Mouse (Mus musculus): ENCODE measurements around the gene Olfr420. TPM values are rescaled to one million over a fixed set of nuclear protein-coding genes. Genes with fewer than 3 reads are reported as not detected.

Gene Olfr420
- not detected in 2 replicates for polyA plus RNA-seq (2014; fragmentation: Nextera tagmentation; extraction: Ambion mirVana)

DNA sequence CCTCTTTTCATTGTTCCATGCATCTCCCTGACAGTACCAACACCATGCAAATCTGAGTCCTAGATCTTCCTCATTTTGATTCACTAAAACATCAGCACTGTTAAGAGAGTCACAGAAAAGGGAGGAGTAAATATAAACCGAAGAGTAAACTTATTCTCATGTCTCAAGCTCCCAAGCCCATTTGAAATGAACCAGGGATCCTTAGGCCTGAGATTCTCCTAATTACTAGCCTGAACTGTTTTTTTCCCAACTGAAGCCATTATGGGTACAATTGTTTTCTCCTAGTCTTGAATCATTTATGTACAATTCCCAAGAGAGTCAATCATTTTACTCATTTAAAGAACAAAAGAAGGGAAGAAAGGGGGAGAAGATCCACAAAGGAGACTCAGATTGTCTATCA, at the start of gene Olfr420:
TSS of gene Olfr420 (plus strand) at position 301 of the 400 bp plus-strand sequence.
- no peak for ATAC-seq (ENCODE audit: insufficient read depth, low FRiP score, low TSS enrichment)

DNA sequence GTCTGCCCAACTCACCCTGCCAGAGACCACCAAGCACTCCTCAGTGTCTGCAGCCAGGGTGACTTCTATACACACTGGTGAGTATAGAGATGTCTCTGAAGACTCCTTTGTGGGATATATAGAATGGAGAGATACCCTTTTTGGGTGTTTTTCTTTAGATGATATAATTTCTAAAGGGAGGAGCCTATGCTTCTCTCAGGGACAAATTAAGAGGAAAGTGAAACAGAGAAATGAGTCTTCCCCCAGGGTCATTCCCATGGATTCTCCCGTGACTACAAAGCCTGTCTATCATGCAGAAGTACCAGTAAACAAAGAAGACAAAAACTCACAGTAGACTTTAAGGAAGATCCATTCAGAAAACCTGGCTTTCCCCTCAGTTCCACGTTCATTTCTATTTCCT, 34.4 kb upstream of the Olfr420 start, which contains the start of gene Olfr231:
TSS of gene Olfr231 (minus strand) at position 101 of the 400 bp plus-strand sequence.
- 63% methylated on average over 2 of the region's 2 CpGs for WGBS

More for the DNA sequence above, at the start of gene Olfr420:
- H3K27ac ChIP-seq (ENCODE audit: low read depth, low read length), result no peak within 1 kb of the TSS
- no peaks in the 10 kb centered on the region for H3K36me3 ChIP-seq (ENCODE audit: control insufficient read depth, insufficient read depth, low read length)
- H3K4me1 ChIP-seq (ENCODE audit: control insufficient read depth, insufficient read depth, low read length), result no peaks in the 10 kb centered on the region
- no peak within 1 kb of the TSS for H3K4me2 ChIP-seq (ENCODE audit: low read depth)
- no peak for DNase-seq (ENCODE audit: low spot score)
- WGBS, result 89% methylated on average over 1 of the region's 1 CpGs
- no peaks in the 10 kb centered on the region for H3K9me3 ChIP-seq (ENCODE audit: control insufficient read depth, low read length)
- H3K9ac ChIP-seq (ENCODE audit: low read length), result no peak within 1 kb of the TSS
- no peaks in the 10 kb centered on the region for H3K27me3 ChIP-seq (ENCODE audit: control insufficient read depth, insufficient read depth, low read length)
- no peak within 1 kb of the TSS for H3K4me3 ChIP-seq (ENCODE audit: low read depth, low read length)

DNA sequence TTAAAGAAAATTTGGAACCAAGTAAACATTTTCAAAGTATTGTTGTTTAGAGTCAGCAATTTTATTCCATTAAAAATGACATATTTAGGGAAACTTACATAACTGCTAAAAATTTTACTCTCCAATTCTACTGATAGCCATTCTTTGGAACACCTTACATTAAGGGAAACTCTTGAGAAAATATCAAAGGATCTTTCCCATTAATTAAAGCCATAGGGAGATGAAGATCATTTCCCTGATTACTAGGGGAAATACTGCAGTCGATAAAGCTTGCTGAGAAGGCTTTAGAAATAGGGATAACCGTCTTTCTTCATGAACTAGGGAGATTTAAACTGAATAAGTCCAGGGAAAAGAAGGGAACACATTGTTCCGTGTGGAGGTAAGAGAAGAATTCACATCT, 24.2 kb upstream of the Olfr420 start, which contains the start of gene Olfr424:
TSS of gene Olfr424 (plus strand) at position 301 of the 400 bp plus-strand sequence.
- no peak within 1 kb of the TSS for H3K27ac ChIP-seq (ENCODE audit: low read depth, low read length)
- H3K9ac ChIP-seq (ENCODE audit: low read length), result no peak within 1 kb of the TSS
- 85% methylated on average over 3 of the region's 3 CpGs for WGBS
- H3K4me1 ChIP-seq (ENCODE audit: control insufficient read depth, insufficient read depth, low read length), result no peaks in the 10 kb centered on the region
- DNase-seq (ENCODE audit: low spot score) (no peak), ATAC-seq (ENCODE audit: insufficient read depth, low FRiP score, low TSS enrichment) (no peak)
- H3K27me3 ChIP-seq (ENCODE audit: control insufficient read depth, insufficient read depth, low read length), result no peaks in the 10 kb centered on the region
- no peak within 1 kb of the TSS for H3K4me3 ChIP-seq (ENCODE audit: low read depth, low read length)
- no peak within 1 kb of the TSS for H3K4me2 ChIP-seq (ENCODE audit: low read depth)
- H3K9me3 ChIP-seq (ENCODE audit: control insufficient read depth, low read length), result no peaks in the 10 kb centered on the region
- H3K36me3 ChIP-seq (ENCODE audit: control insufficient read depth, insufficient read depth, low read length), result no peaks in the 10 kb centered on the region

More for the DNA sequence above, 34.4 kb upstream of the Olfr420 start, which contains the start of gene Olfr231:
- no peaks in the 10 kb centered on the region for H3K9me3 ChIP-seq (ENCODE audit: control insufficient read depth, low read length)
- DNase-seq (ENCODE audit: low spot score) (no peak), ATAC-seq (ENCODE audit: insufficient read depth, low FRiP score, low TSS enrichment) (no peak)
- no peak within 1 kb of the TSS for H3K4me3 ChIP-seq (ENCODE audit: low read depth, low read length)
- no peaks in the 10 kb centered on the region for H3K27me3 ChIP-seq (ENCODE audit: control insufficient read depth, insufficient read depth, low read length)
- no peaks in the 10 kb centered on the region for H3K36me3 ChIP-seq (ENCODE audit: control insufficient read depth, insufficient read depth, low read length)
- no peak within 1 kb of the TSS for H3K4me2 ChIP-seq (ENCODE audit: low read depth)
- no peaks in the 10 kb centered on the region for H3K4me1 ChIP-seq (ENCODE audit: control insufficient read depth, insufficient read depth, low read length)
- H3K9ac ChIP-seq (ENCODE audit: low read length), result no peak within 1 kb of the TSS
- H3K27ac ChIP-seq (ENCODE audit: low read depth, low read length), result no peak within 1 kb of the TSS

DNA sequence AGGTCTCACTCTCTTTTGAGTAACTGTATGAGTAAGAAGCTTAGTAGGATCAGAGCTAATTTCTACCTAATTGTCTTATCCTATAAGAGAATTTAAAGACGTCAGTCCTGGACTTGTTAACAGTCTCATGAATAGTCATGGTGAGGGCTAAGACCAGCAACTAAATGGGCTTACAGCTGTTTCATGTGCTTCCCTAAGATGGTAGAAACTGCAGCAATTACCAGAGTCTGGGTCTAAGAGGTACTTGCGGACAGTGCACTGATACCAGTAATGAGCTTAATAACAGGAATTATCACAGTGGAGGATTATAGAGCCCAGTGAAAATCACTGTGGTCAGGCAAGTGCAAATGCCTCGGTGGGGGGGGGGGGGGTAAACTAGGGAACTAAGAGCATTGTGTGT, 23.4 kb upstream of the Olfr420 start:
- no peak overlapping the region for H3K4me2 ChIP-seq (ENCODE audit: low read depth)
- no peaks in the 10 kb centered on the region for H3K36me3 ChIP-seq (ENCODE audit: control insufficient read depth, insufficient read depth, low read length)
- H3K9me3 ChIP-seq (ENCODE audit: control insufficient read depth, low read length), result no peaks in the 10 kb centered on the region
- no peak overlapping the region for H3K9ac ChIP-seq (ENCODE audit: low read length)
- no peak overlapping the region for H3K27ac ChIP-seq (ENCODE audit: low read depth, low read length)
- no peaks in the 10 kb centered on the region for H3K4me1 ChIP-seq (ENCODE audit: control insufficient read depth, insufficient read depth, low read length)
- H3K4me3 ChIP-seq (ENCODE audit: low read depth, low read length), result no peak overlapping the region
- DNase-seq (ENCODE audit: low spot score) (no peak), ATAC-seq (ENCODE audit: insufficient read depth, low FRiP score, low TSS enrichment) (no peak)
- WGBS, result 89% methylated on average over 3 of the region's 3 CpGs
- no peaks in the 10 kb centered on the region for H3K27me3 ChIP-seq (ENCODE audit: control insufficient read depth, insufficient read depth, low read length)

DNA sequence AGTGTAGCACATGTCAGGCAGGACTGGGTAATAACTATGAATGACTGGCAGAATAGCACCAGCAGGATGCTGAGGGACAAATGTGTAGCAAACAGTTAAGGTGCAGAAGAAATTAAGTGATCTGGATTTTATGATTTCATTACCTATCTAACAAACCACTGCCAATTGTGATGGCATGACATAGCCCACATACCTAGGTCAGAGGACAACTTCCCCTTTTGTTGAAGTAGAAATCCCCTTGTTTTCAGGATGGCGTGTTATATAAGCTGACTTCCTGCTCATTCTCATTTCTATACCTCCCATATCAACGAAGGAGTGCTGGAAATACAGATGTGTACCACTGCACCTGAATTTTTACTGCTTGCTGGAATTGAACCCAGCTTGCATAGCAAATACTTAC, 14.0 kb upstream of the Olfr420 start:
- ATAC-seq (ENCODE audit: insufficient read depth, low FRiP score, low TSS enrichment), result no peak
- no peaks in the 10 kb centered on the region for H3K36me3 ChIP-seq (ENCODE audit: control insufficient read depth, insufficient read depth, low read length)
- no peak overlapping the region for H3K4me2 ChIP-seq (ENCODE audit: low read depth)
- H3K27ac ChIP-seq (ENCODE audit: low read depth, low read length), result no peak overlapping the region
- no peak for DNase-seq (ENCODE audit: low spot score)
- no peaks in the 10 kb centered on the region for H3K4me1 ChIP-seq (ENCODE audit: control insufficient read depth, insufficient read depth, low read length)
- no peaks in the 10 kb centered on the region for H3K9me3 ChIP-seq (ENCODE audit: control insufficient read depth, low read length)
- H3K9ac ChIP-seq (ENCODE audit: low read length), result no peak overlapping the region
- H3K27me3 ChIP-seq (ENCODE audit: control insufficient read depth, insufficient read depth, low read length), result no peaks in the 10 kb centered on the region
- H3K4me3 ChIP-seq (ENCODE audit: low read depth, low read length), result no peak overlapping the region
- WGBS, result 82% methylated on average over 2 of the region's 2 CpGs

DNA sequence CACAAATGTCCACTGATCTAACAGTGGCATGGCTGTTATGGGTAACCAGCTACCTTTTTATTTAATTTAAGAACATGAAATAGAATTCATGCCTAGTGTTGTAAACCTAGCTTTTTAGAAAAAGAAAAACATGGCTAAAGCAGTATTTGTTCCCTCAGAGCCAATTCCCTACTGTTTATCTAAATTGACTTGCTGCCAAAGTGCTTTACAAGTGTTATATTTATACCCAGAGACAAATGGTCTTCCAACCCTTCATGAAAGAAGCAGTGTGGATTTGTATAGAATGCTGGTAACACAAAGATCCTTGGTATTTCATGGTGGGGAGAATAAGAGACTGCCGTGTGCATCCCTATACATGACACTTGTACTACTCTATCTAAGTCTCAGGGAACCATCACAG, 8.7 kb upstream of the Olfr420 start:
- 83% methylated on average over 1 of the region's 1 CpGs for WGBS

DNA sequence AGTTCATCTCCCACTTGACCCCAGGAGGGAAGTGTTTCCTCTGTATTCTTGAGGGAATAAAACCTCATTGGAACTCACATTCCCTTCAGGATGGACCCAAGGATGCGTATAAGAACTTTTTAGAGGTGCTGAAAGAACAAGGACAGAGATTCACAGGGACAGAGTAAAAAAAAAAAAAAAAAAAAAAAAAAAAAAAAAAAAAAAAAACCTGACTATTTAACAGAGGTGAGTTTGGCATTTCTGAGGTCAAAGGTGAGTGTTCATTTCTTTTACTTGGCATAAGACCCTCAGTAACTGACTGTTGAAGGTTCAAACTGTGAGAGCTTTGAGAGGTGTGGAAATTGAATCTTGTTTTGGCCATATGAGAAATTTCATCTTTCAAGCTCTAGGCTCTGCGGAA, 6.1 kb upstream of the Olfr420 start:
- H3K27ac ChIP-seq (ENCODE audit: low read depth, low read length), result no peak overlapping the region
- DNase-seq (ENCODE audit: low spot score), result no peak
- H3K9me3 ChIP-seq (ENCODE audit: control insufficient read depth, low read length), result no peaks in the 10 kb centered on the region
- ATAC-seq (ENCODE audit: insufficient read depth, low FRiP score, low TSS enrichment), result no peak
- no peak overlapping the region for H3K4me3 ChIP-seq (ENCODE audit: low read depth, low read length)
- H3K4me2 ChIP-seq (ENCODE audit: low read depth), result no peak overlapping the region
- H3K36me3 ChIP-seq (ENCODE audit: control insufficient read depth, insufficient read depth, low read length), result no peaks in the 10 kb centered on the region
- H3K27me3 ChIP-seq (ENCODE audit: control insufficient read depth, insufficient read depth, low read length), result no peaks in the 10 kb centered on the region
- 94% methylated on average over 2 of the region's 2 CpGs for WGBS
- no peak overlapping the region for H3K9ac ChIP-seq (ENCODE audit: low read length)
- no peaks in the 10 kb centered on the region for H3K4me1 ChIP-seq (ENCODE audit: control insufficient read depth, insufficient read depth, low read length)

More for the DNA sequence above, 8.7 kb upstream of the Olfr420 start:
- no peaks in the 10 kb centered on the region for H3K4me1 ChIP-seq (ENCODE audit: control insufficient read depth, insufficient read depth, low read length)
- no peaks in the 10 kb centered on the region for H3K9me3 ChIP-seq (ENCODE audit: control insufficient read depth, low read length)
- no peak overlapping the region for H3K4me3 ChIP-seq (ENCODE audit: low read depth, low read length)
- DNase-seq (ENCODE audit: low spot score) (no peak), ATAC-seq (ENCODE audit: insufficient read depth, low FRiP score, low TSS enrichment) (no peak)
- no peak overlapping the region for H3K4me2 ChIP-seq (ENCODE audit: low read depth)
- H3K27me3 ChIP-seq (ENCODE audit: control insufficient read depth, insufficient read depth, low read length), result no peaks in the 10 kb centered on the region
- no peak overlapping the region for H3K27ac ChIP-seq (ENCODE audit: low read depth, low read length)
- H3K36me3 ChIP-seq (ENCODE audit: control insufficient read depth, insufficient read depth, low read length), result no peaks in the 10 kb centered on the region
- no peak overlapping the region for H3K9ac ChIP-seq (ENCODE audit: low read length)

DNA sequence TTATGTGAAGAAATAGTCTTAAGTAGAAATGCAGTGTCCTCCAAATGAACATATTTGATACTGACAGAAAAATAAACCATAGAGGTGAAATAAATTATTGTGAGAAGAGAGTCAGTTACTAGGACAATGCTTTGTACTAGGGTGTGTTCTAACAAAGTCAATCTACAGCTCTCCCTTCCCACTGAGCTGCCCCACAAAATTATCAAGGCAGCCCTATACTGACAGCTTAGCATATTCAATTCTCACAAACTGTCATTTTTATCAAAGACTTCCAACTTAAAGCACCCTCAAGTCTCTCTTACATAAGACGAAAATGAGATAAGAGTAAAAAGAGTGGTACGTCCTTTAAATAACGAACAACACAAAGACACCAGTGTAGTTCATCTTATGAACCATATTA, 2.2 kb downstream of the Olfr420 start:
- H3K4me3 ChIP-seq (ENCODE audit: low read depth, low read length), result no peak overlapping the region
- H3K9ac ChIP-seq (ENCODE audit: low read length), result no peak overlapping the region
- H3K4me1 ChIP-seq (ENCODE audit: control insufficient read depth, insufficient read depth, low read length), result no peaks in the 10 kb centered on the region
- H3K9me3 ChIP-seq (ENCODE audit: control insufficient read depth, low read length), result no peaks in the 10 kb centered on the region
- no peaks in the 10 kb centered on the region for H3K36me3 ChIP-seq (ENCODE audit: control insufficient read depth, insufficient read depth, low read length)
- H3K4me2 ChIP-seq (ENCODE audit: low read depth), result no peak overlapping the region
- DNase-seq (ENCODE audit: low spot score) (no peak), ATAC-seq (ENCODE audit: insufficient read depth, low FRiP score, low TSS enrichment) (no peak)
- H3K27ac ChIP-seq (ENCODE audit: low read depth, low read length), result no peak overlapping the region
- no peaks in the 10 kb centered on the region for H3K27me3 ChIP-seq (ENCODE audit: control insufficient read depth, insufficient read depth, low read length)
- 84% methylated on average over 3 of the region's 3 CpGs for WGBS

DNA sequence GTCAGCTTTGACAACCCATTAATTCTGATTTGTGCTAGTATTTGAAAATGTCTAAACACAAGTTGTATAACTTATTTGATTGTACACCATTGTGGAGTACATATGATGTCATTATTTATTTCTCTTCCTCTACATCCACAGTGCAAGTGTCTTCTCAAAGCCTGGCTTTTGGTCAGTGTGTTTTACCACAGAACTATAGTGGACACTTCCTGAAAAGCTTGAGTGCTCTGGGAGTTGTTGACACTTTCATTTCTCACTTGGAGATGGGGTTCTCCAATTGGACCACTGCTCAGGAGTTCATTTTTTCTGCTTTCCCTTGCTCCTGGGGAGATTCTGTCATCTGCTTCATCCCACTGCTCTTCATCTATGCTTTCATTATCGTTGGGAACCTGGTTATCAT, 3.1 kb downstream of the Olfr420 start:
- H3K9me3 ChIP-seq (ENCODE audit: control insufficient read depth, low read length), result no peaks in the 10 kb centered on the region
- ATAC-seq (ENCODE audit: insufficient read depth, low FRiP score, low TSS enrichment) (no peak), DNase-seq (ENCODE audit: low spot score) (no peak)
- no peak overlapping the region for H3K9ac ChIP-seq (ENCODE audit: low read length)
- H3K27me3 ChIP-seq (ENCODE audit: control insufficient read depth, insufficient read depth, low read length), result no peaks in the 10 kb centered on the region
- no peaks in the 10 kb centered on the region for H3K4me1 ChIP-seq (ENCODE audit: control insufficient read depth, insufficient read depth, low read length)
- no peak overlapping the region for H3K4me2 ChIP-seq (ENCODE audit: low read depth)
- WGBS, result 82% methylated on average over 1 of the region's 1 CpGs
- H3K27ac ChIP-seq (ENCODE audit: low read depth, low read length), result no peak overlapping the region
- no peaks in the 10 kb centered on the region for H3K36me3 ChIP-seq (ENCODE audit: control insufficient read depth, insufficient read depth, low read length)
- no peak overlapping the region for H3K4me3 ChIP-seq (ENCODE audit: low read depth, low read length)

Data from neural tube, embryonic 11.5 days (tissue).